Mouse (Mus musculus): ENCODE results near the gene Sdr42e1.

The Sdr42e1 gene

GRCm38 (mm10) chr8:117673430-117673830, at the start of gene Sdr42e1:
Gene Sdr42e1 (minus strand): TSS chr8:117673689.
- peak; percentile 33 for DNase-seq (ENCODE audit: low read depth, low spot score)

DNA sequence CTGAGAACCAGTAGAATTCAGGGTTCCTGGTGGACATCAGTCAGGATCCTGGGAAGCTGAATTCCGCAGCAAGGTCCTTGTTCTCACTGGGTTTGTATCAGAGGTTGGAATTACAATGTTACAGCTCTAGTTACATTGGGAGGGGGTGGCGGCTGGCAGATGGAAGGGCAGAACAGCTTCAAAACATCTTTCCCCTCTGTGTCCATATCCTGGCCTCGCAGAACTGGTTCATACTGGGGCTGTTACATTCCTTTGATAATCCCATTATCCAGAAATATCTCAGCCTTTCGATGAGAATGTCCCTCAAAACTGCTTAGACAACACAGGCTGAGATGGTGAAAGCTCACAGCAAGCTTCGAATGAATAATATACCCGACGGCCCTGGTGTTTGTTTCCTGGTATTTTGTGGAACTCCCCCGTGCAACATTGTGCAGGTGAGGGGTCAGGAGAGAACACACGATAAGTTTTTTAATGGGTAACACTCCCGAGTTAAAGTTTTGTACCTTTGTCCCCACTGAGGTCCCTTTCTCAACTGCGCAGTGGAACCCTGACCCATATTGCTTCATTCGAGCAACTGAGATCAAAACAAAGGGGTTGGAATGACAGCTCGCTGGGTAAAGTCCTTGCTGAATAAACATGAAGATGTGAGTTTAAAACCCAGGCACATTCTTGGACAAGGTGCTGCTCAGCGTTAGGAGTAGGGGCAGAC, 44.8 kb upstream of the Sdr42e1 start:
- no peak for DNase-seq (ENCODE audit: low read depth, low spot score)

- no peak for DNase-seq (ENCODE audit: low read depth, low spot score)
Measured at GRCm38 (mm10) chr8:117715896-117716295, 42.4 kb upstream of the Sdr42e1 start.

- DNase-seq (ENCODE audit: low read depth, low spot score), result no peak
Measured at GRCm38 (mm10) chr8:117714604-117715003, 41.1 kb upstream of the Sdr42e1 start.

DNA sequence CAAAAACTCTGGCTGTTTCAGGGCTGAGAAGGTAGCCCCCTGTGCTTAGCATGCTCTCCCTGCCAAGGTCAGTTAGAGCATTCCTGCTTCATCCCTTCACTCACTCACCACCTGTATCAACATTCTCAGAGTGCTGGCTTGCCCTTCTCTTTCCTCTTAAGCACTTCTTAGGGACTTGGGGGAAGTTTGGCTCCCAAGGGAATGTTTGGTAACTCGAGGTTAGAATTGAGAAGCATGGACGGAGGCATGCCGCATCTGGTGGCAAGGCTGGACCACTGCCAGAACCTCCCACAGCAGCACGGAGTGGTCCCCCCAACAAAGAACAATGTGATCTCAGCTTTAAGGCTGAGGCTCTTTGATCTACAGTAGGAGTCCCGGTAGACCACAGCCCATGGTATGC, 38.7 kb upstream of the Sdr42e1 start:
- DNase-seq (ENCODE audit: low read depth, low spot score), result no peak

DNA sequence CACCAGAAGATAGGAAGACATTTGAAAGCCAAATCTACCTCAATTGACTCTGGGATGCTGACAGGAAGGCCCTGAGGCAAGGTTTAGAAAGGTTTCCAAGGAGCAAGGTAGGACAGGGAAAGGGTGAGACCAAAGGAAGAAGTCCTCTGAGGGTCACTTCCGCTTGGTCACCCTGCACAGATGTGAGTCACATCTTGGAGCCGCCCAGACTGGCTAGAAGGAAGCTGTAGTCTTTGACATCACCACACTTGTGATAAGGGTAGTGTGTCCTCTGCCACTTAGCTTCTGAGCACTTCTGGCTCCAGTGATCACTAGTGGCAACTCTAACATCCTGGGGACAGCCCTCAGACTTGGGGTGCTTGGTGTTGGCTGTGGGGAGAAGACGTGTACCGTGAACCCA, 32.7 kb upstream of the Sdr42e1 start:
- DNase-seq (ENCODE audit: low read depth, low spot score), result no peak

DNA sequence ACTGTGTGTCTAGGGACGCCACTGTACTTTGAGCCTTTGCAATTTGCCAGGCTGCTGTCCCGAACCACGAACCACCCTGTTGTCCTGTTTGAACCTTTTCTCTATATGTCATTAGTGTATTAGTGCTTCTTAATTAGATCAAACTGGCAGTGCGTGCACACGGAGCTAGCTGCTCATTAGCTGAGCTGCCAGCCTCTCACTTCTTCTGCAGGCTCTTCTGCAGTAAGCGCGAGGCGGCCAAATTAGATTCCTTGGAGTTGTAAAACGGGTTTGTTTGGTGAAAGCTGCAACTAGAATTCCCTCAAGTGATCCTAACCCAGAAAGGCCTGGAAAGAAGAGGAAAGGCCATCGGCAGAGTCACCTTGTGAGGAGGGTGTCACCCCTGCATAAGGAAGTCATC, 29.2 kb upstream of the Sdr42e1 start:
- no peak for DNase-seq (ENCODE audit: low read depth, low spot score)

DNA sequence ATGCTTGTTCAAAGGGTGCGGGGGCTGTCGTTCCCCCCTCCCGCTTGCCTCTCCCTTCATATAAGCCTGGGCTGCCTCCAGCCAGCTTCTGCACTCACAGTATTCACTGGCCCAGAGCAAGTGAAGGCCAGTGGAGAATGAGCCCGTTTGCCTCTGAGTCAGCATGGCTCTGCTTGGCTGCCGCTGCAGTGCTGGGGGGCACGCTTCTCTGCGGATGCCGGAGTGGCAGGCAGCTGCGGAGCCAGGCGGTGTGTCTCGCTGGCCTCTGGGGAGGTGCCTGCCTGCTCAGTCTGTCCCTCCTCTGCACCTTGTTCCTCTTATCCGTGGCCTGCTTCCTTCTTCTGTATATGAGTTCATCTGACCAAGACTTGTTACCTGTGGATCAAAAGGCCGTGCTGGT, 28.4 kb upstream of the Sdr42e1 start, which contains the start of gene Hsd17b2:
Gene Hsd17b2 (plus strand): TSS at position 46 of the 400 bp plus-strand sequence.
- no peak for DNase-seq (ENCODE audit: low read depth, low spot score)

GRCm38 (mm10) chr8:117701246-117701645, 27.8 kb upstream of the Sdr42e1 start:
- no peak for DNase-seq (ENCODE audit: low read depth, low spot score)

DNA sequence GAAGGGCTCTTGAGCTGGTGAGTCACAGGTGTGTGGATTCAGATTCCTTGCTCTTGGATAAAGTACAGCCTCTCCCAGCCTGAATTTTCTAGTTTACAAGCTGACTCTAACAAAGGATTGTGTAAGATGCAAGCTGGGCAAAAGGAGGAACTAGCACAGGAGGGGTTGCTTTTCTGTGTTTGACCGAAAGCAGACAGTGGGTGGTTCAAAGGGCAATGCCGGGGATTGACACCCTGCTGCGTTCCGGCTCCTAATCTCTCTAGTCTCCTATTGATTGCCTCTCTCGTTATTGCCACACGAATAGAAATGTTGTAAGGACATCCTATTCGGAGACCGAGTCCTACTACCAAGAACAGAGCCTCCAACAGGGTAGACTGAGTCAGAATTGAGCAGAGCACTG, 27.2 kb upstream of the Sdr42e1 start:
- no peak for DNase-seq (ENCODE audit: low read depth, low spot score)

- no peak for DNase-seq (ENCODE audit: low read depth, low spot score)
Measured at GRCm38 (mm10) chr8:117697248-117697647, 23.8 kb upstream of the Sdr42e1 start.

- no peak for DNase-seq (ENCODE audit: low read depth, low spot score)
Measured at GRCm38 (mm10) chr8:117695636-117696035, 22.1 kb upstream of the Sdr42e1 start.

GRCm38 (mm10) chr8:117692131-117692530, 18.6 kb upstream of the Sdr42e1 start:
- no peak for DNase-seq (ENCODE audit: low read depth, low spot score)

DNA sequence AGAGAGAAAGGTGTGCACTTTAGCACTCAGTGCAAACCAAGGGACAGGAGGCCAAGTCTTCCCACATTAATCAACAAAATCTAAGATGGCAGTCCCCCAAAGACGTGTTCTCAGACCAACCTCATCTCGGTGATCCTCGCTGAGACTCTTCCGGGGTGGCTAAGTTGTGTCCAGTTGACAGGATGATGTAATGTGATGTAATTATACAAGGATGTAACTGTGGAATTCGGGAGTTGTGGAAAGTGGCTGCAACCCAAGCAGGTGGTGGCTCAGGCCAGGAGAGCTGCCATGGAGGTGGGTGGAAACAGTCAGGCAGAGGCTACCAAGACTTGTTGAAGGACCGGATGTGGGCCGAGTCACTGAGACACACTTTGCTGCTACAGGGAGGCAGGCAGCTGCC, 14.4 kb upstream of the Sdr42e1 start:
- no peak for DNase-seq (ENCODE audit: low read depth, low spot score)

GRCm38 (mm10) chr8:117684504-117684903, 11.0 kb upstream of the Sdr42e1 start:
- no peak for DNase-seq (ENCODE audit: low read depth, low spot score)

DNA sequence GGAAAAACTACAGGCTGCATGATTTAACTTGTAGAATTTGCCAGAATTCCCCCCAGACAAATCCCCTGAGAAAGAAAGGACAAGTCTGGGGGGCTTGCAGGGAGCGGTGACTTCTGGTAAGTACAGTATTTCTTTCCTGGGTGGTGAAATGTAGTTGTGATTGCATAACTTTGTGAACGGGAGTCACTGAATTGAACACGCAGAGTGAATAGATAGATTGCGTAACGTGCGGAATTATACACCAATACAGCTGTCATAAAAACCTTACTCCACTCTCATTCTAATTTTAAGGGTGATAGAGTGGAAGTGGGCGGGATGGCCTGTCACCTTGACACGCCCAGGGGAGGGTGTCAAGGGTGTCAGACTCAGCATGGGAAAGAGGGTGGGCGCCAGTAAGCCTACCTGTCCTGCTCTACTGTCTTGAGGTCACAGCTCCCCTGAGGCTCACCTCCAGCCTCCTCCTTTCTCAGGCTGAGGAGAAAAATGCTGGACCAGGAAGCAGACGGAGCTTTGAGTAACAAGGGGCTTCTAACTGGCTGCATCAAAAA, 10.5 kb upstream of the Sdr42e1 start:
- no peak for DNase-seq (ENCODE audit: low read depth, low spot score)

DNA sequence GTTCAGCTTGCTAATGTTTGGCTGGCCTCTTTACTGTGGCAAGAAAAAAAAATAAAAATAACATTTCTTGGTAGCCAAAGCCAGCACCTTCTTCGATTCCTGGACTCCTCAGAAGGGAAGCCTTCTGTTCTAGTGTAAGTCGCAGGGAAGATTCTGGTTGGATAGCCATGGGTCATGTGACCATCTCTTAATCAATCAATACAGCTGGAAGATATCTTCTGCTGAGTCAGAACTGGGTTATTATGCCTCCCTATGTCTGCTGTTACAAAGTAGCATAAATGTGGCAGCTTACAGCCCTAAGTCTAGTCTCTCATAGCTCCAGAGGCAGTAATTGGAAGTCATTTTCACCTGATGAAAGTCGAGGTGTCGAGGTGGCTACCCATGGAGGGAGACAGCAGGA, 5.2 kb upstream of the Sdr42e1 start:
- DNase-seq (ENCODE audit: low read depth, low spot score), result no peak

DNA sequence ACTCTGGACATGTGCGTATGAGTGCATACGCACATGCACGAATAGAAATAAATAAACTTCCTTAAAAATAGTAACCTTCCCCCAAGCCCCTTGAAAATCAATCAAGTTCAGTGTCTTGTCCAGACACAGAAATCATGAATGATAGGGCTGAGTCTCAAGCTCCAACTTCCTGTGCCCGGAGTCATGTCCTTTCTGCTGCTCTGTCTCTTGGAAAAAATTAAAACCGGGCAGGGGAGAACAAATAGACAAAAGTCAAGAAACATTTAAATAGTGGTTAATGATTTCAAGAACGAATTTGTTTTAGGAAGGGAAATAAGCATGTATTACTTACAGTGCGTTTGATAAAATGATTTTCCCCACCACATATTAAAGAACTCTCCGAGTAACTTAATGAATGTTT, 3.5 kb upstream of the Sdr42e1 start:
- DNase-seq (ENCODE audit: low read depth, low spot score), result no peak

DNA sequence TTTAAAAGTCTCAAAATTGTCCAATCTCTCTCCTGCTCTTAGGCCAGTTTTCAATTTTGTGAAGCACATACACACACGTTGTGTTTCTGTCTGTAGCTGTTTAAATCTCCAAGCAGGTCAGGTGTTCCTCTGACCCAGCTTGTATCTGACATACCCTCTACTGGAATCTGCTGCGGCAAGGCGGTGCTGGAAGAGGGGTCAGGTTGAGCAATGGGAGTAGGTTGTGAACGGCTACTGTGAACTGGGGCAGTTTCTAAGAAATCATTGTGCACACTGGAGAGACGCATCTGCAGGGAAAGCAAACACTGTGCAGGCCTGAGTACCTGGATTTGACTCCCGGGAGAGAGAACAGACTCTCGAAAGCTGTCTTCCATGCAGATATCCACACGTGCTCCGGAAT, 3.0 kb upstream of the Sdr42e1 start:
- no peak for DNase-seq (ENCODE audit: low read depth, low spot score)

- DNase-seq (ENCODE audit: low read depth, low spot score), result no peak
Measured at GRCm38 (mm10) chr8:117675171-117675570, 1.7 kb upstream of the Sdr42e1 start.

DNA sequence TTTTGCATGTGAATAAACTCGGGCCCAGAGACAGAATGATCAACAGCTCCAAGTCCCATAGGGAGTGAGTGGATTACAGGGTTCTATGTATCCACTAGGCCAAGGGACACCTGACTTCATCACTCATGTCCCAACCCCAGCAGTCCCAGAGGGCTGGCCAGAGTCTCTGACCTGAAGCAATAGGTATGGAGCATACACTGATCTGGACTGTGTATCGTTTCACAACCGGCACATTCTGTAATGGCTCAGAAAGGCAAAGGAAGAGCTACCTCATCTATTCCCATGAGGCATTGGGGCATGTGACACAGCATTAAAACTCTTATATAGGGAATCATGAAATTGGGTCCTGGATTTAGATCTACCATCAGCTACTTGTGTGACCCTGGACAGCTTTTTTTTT, 931 bp downstream of the Sdr42e1 start:
- DNase-seq (ENCODE audit: low read depth, low spot score), result no peak

DNA sequence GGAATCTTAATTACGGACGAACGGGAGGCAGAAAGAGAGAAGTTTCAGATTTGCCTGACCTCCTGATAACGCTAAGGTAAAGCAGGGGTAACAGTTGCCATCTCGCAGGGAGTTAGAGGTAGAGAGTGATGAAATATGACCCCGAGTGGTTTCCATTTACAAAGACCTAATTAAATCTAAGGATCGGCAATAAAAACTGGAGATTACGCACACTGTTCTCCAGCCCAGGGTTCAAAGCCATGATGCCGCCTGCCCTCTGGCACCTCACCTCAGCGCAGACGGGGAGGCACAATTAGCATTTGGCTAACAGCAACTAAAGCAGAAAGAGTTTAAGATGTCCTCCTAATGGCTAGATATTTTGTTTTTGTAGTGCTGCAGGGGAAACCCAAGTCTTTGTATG, 3.0 kb downstream of the Sdr42e1 start:
- DNase-seq (ENCODE audit: low read depth, low spot score), result no peak

- no peak for DNase-seq (ENCODE audit: low read depth, low spot score)
Measured at GRCm38 (mm10) chr8:117667349-117668124, 6.0 kb downstream of the Sdr42e1 start.
